ENCODE assay signal across 10 mouse cellular contexts in the genomic region with DNA sequence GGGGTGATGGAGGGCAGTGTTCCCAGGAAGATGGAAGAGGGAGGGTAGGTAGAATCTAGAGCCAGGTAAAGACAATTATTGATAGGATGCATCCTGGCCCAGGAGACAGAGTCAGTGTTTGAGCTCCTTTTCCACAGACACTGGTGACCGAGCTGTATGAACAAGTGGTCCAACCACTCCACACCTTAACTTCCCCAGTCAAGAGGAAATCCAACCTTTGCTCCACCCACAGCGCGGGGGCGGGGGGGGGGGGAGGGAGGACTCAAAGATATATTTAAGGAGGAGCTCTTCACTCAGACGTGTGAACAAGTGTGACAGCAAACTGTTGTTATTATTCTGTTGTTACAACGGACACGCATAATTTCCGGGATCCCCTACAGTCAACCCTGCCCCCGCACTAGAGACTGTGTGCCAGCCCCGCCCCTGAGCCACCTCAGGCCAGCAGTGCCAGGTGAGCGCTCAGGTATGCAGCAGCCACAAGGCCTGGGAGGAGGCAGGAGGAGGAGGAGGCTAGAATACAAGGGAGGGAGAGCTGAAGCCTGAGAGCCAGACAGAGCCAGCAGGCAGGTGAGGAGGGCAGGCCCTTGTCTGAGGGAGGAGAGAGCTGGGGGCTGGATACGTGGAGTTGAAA. TPM values are rescaled to one million over a fixed set of nuclear protein-coding genes. Genes with fewer than 3 reads are reported as not detected.
DNase-seq lines count a peak whose midpoint lies in the region; ATAC-seq and TF ChIP-seq lines count a peak whose summit lies in the region.
"Had no signal": no experiment of that assay in that cellular context is flagged by ENCODE, and none has a peak within 500 bp of the region (broad histone marks: within the 10 kb centered on the region; RNA-seq: fewer than 3 reads in every experiment).

No protein-coding gene starts in this region.

- H3K36me3 ChIP-seq in hindbrain, embryonic 12.5 days: no peaks in the 10 kb centered on the region
- H3K36me3 ChIP-seq in hindbrain, embryonic 16.5 days (ENCODE audit: control insufficient read depth, insufficient read depth, low read length): no peaks in the 10 kb centered on the region
- no peaks in the 10 kb centered on the region for H3K36me3 ChIP-seq in kidney, adult 2 months (ENCODE audit: control insufficient read depth, insufficient read depth, low read length)
- H3K36me3 ChIP-seq in midbrain, postnatal 0 days (ENCODE audit: insufficient read depth, low read length): no peaks in the 10 kb centered on the region
- H3K36me3 ChIP-seq: forebrain, embryonic 12.5 days; midbrain, embryonic 12.5 days had no signal

- no peak overlapping the region for H3K4me2 ChIP-seq in hindbrain, embryonic 12.5 days (replicated peaks)
- H3K4me2 ChIP-seq in hindbrain, embryonic 16.5 days (ENCODE audit: low read length): no peak overlapping the region
- no peak overlapping the region for H3K4me2 ChIP-seq in midbrain, postnatal 0 days (ENCODE audit: low read depth, low read length, poor library complexity, severe bottlenecking)
- H3K4me2 ChIP-seq: forebrain, embryonic 12.5 days; midbrain, embryonic 12.5 days had no signal

- peak overlapping the region; percentile 8; the same call in 1 of the 2 replicates for H3K9ac ChIP-seq in hindbrain, embryonic 12.5 days
- no peak overlapping the region for H3K9ac ChIP-seq in hindbrain, embryonic 16.5 days (ENCODE audit: low read depth, low read length)
- H3K9ac ChIP-seq in midbrain, postnatal 0 days (replicated peaks; ENCODE audit: low read length, poor library complexity, severe bottlenecking): no peak overlapping the region
- H3K9ac ChIP-seq: forebrain, embryonic 12.5 days; midbrain, embryonic 12.5 days had no signal

- no peak overlapping the region for H3K27ac ChIP-seq in hindbrain, embryonic 12.5 days
- H3K27ac ChIP-seq in hindbrain, embryonic 16.5 days (ENCODE audit: low read depth, low read length): no peak overlapping the region
- H3K27ac ChIP-seq in kidney, adult 2 months (ENCODE audit: insufficient read depth, low read depth, low read length): peak overlapping the region; percentile 81
- no peak overlapping the region for H3K27ac ChIP-seq in midbrain, postnatal 0 days (ENCODE audit: low read depth, low read length)
- H3K27ac ChIP-seq: forebrain, embryonic 12.5 days; midbrain, embryonic 12.5 days had no signal

- WGBS in hindbrain, embryonic 12.5 days: 11% methylated on average over 12 of the region's 12 CpGs
- 18% methylated on average over 10 of the region's 12 CpGs for WGBS in hindbrain, embryonic 16.5 days
- 6% methylated on average over 12 of the region's 12 CpGs for WGBS in kidney, adult 2 months
- WGBS in midbrain, postnatal 0 days: 15% methylated on average over 11 of the region's 12 CpGs

- H3K4me3 ChIP-seq in hindbrain, embryonic 12.5 days: no peak overlapping the region
- no peak overlapping the region for H3K4me3 ChIP-seq in hindbrain, embryonic 16.5 days (ENCODE audit: low read length)
- H3K4me3 ChIP-seq in kidney, adult 2 months (ENCODE audit: insufficient read depth, low read depth, low read length): peak overlapping the region; percentile 5; the same call in 1 of the 2 replicates
- no peak overlapping the region for H3K4me3 ChIP-seq in midbrain, postnatal 0 days (ENCODE audit: low read depth, low read length)
- H3K4me3 ChIP-seq: forebrain, embryonic 12.5 days; midbrain, embryonic 12.5 days had no signal

- peak; percentile 77 for DNase-seq in kidney, adult 2 months
- DNase-seq in lung, postnatal 10 days: peak; percentile 81
- peak; percentile 84 for DNase-seq in urinary bladder, postnatal 14 days (ENCODE audit: low spot score)
- no peak for DNase-seq in midbrain, postnatal 0 days (ENCODE audit: low spot score)
- no peak for DNase-seq in heart, adult 11 months
- no peak for DNase-seq in adrenal gland, postnatal 10 days

- H3K4me1 ChIP-seq in hindbrain, embryonic 12.5 days: no peaks in the 10 kb centered on the region
- no peaks in the 10 kb centered on the region for H3K4me1 ChIP-seq in hindbrain, embryonic 16.5 days (ENCODE audit: control insufficient read depth, insufficient read depth, low read depth, low read length)
- H3K4me1 ChIP-seq in kidney, adult 2 months (ENCODE audit: control insufficient read depth, insufficient read depth, low read length): peaks cover 3% of the 10 kb centered on the region; the same call in 1 of the 2 replicates
- H3K4me1 ChIP-seq in midbrain, postnatal 0 days (ENCODE audit: insufficient read depth, low read length): no peaks in the 10 kb centered on the region
- H3K4me1 ChIP-seq: forebrain, embryonic 12.5 days; midbrain, embryonic 12.5 days had no signal

- TF ChIP-seq POLR2A in kidney, adult 2 months (IDR thresholded peaks at IDR 0.05; ENCODE audit: low read depth, low read length): peak; percentile 37

- H3K27me3 ChIP-seq in hindbrain, embryonic 12.5 days: peaks cover 8% of the 10 kb centered on the region; the same call in 1 of the 2 replicates
- H3K27me3 ChIP-seq in hindbrain, embryonic 16.5 days (replicated peaks; ENCODE audit: control insufficient read depth, insufficient read depth, low read length): no peaks in the 10 kb centered on the region; the same call in 1 of the 2 replicates
- H3K27me3 ChIP-seq in kidney, adult 2 months (replicated peaks; ENCODE audit: control insufficient read depth, insufficient read depth, low read length): no peaks in the 10 kb centered on the region
- H3K27me3 ChIP-seq in midbrain, postnatal 0 days (ENCODE audit: insufficient read depth, low read length): no peaks in the 10 kb centered on the region

- 0 out of 2 replicates have a peak, but pooled peaks cover 3% of the 10 kb centered on the region for H3K9me3 ChIP-seq in hindbrain, embryonic 12.5 days (replicated peaks)
- H3K9me3 ChIP-seq in hindbrain, embryonic 16.5 days (ENCODE audit: control insufficient read depth, low read length): no peaks in the 10 kb centered on the region
- H3K9me3 ChIP-seq in midbrain, postnatal 0 days (ENCODE audit: low read length): no peaks in the 10 kb centered on the region
- H3K9me3 ChIP-seq: forebrain, embryonic 12.5 days; midbrain, embryonic 12.5 days had no signal

- no peak for TF ChIP-seq CTCF in kidney, adult 2 months (conservative IDR thresholded peaks at IDR 0.05; ENCODE audit: insufficient read depth, insufficient read length, low read depth, low read length)
- TF ChIP-seq CTCF in midbrain, postnatal 0 days (IDR thresholded peaks at IDR 0.05): no peak

- ATAC-seq in hindbrain, embryonic 12.5 days (ENCODE audit: low FRiP score): no peak
- ATAC-seq in hindbrain, embryonic 16.5 days: no peak
- no peak for ATAC-seq in midbrain, postnatal 0 days (ENCODE audit: low FRiP score)

RNA-seq across cellular contexts. Expression of gene Eps8l1, which starts 3.8 kb away (rescaled TPM):
- polyA plus RNA-seq in hindbrain, embryonic 12.5 days (2016; fragmentation: Nextera tagmentation; extraction: Ambion mirVana): 7.1 and 8.6 TPM in 2 replicates
- 16.3 and 16.5 TPM in 2 replicates for polyA plus RNA-seq in hindbrain, embryonic 16.5 days (2015; fragmentation: Nextera tagmentation; extraction: Ambion mirVana)
- 10.6 and 12.7 TPM in 2 replicates for polyA plus RNA-seq in kidney, adult 2 months (2012; rRNA removed)
- 3.9 and 13.3 TPM in 2 replicates for total RNA-seq in midbrain, postnatal 0 days (2014; rRNA removed)
- 5.2 and 7.4 TPM in 2 replicates for polyA plus RNA-seq in midbrain, postnatal 0 days (2015; fragmentation: Nextera tagmentation; extraction: Ambion mirVana)
- 1 to 10 TPM; 2.1 to 7.1 TPM for total RNA-seq in adrenal gland, postnatal 10 days (2021)

RNA-seq across cellular contexts. Expression of gene Rdh13, which starts 18.9 kb away (rescaled TPM):
- polyA plus RNA-seq in hindbrain, embryonic 12.5 days (2016; fragmentation: Nextera tagmentation; extraction: Ambion mirVana): 29.2 and 30.1 TPM in 2 replicates
- polyA plus RNA-seq in hindbrain, embryonic 16.5 days (2015; fragmentation: Nextera tagmentation; extraction: Ambion mirVana): 43.3 and 43.5 TPM in 2 replicates
- 21.0 and 23.8 TPM in 2 replicates for polyA plus RNA-seq in kidney, adult 2 months (2012; rRNA removed)
- 61.3 and 75.9 TPM in 2 replicates for total RNA-seq in midbrain, postnatal 0 days (2014; rRNA removed)
- 45.3 and 45.4 TPM in 2 replicates for polyA plus RNA-seq in midbrain, postnatal 0 days (2015; fragmentation: Nextera tagmentation; extraction: Ambion mirVana)
- 10 to 100 TPM; 30.9 to 38.2 TPM for total RNA-seq in adrenal gland, postnatal 10 days (2021)

RNA-seq across cellular contexts. Expression of gene Ppp1r12c, which starts 37.2 kb away (rescaled TPM):
- 65.8 and 72.0 TPM in 2 replicates for polyA plus RNA-seq in hindbrain, embryonic 12.5 days (2016; fragmentation: Nextera tagmentation; extraction: Ambion mirVana)
- 18.3 and 38.5 TPM in 2 replicates for polyA plus RNA-seq in hindbrain, embryonic 16.5 days (2015; fragmentation: Nextera tagmentation; extraction: Ambion mirVana)
- 31.0 and 33.0 TPM in 2 replicates for polyA plus RNA-seq in kidney, adult 2 months (2012; rRNA removed)
- total RNA-seq in midbrain, postnatal 0 days (2014; rRNA removed): 75.5 and 114 TPM in 2 replicates
- polyA plus RNA-seq in midbrain, postnatal 0 days (2015; fragmentation: Nextera tagmentation; extraction: Ambion mirVana): 34.6 and 35.0 TPM in 2 replicates
- 10 to 100 TPM; 74.0 to 84.4 TPM for total RNA-seq in adrenal gland, postnatal 10 days (2021)

RNA-seq across cellular contexts. Expression of gene Tnnt1, which starts 51.9 kb away (rescaled TPM):
- 19.2 and 72.4 TPM in 2 replicates for polyA plus RNA-seq in hindbrain, embryonic 12.5 days (2016; fragmentation: Nextera tagmentation; extraction: Ambion mirVana)
- polyA plus RNA-seq in hindbrain, embryonic 16.5 days (2015; fragmentation: Nextera tagmentation; extraction: Ambion mirVana): 3.7 and 15.9 TPM in 2 replicates
- 0.39 and 3.9 TPM in 2 replicates for polyA plus RNA-seq in kidney, adult 2 months (2012; rRNA removed)
- 2.9 and 4.2 TPM in 2 replicates for total RNA-seq in midbrain, postnatal 0 days (2014; rRNA removed)
- 3.3 and 4.1 TPM in 2 replicates for polyA plus RNA-seq in midbrain, postnatal 0 days (2015; fragmentation: Nextera tagmentation; extraction: Ambion mirVana)
- total RNA-seq in adrenal gland, postnatal 10 days (2021): 10 to 100 TPM; 17.3 to 93.6 TPM

RNA-seq across cellular contexts. Expression of gene Tnni3, which starts 59.7 kb away (rescaled TPM):
- polyA plus RNA-seq in hindbrain, embryonic 12.5 days (2016; fragmentation: Nextera tagmentation; extraction: Ambion mirVana): 2.2 and 3.1 TPM in 2 replicates
- 1.7 and 2.0 TPM in 2 replicates for polyA plus RNA-seq in hindbrain, embryonic 16.5 days (2015; fragmentation: Nextera tagmentation; extraction: Ambion mirVana)
- polyA plus RNA-seq in kidney, adult 2 months (2012; rRNA removed): 2.1 and 2.6 TPM in 2 replicates
- total RNA-seq in midbrain, postnatal 0 days (2014; rRNA removed): 4.1 TPM in 1 of 2 replicates, not detected in the other
- 1.4 and 1.7 TPM in 2 replicates for polyA plus RNA-seq in midbrain, postnatal 0 days (2015; fragmentation: Nextera tagmentation; extraction: Ambion mirVana)
- total RNA-seq in adrenal gland, postnatal 10 days (2021): 1 to 10 TPM in 1 of 2 experiments, under 1 TPM in 1; 0.78 to 1.3 TPM

Comparison
In these comparisons a context has a peak if more than half of its experiments do, and no peak if none do; other contexts are left out.
1. DNase-seq: peak in kidney, adult 2 months (single experiment), lung, postnatal 10 days (single experiment) and urinary bladder, postnatal 14 days (single experiment); none in midbrain, postnatal 0 days (single experiment), heart, adult 11 months (single experiment) and adrenal gland, postnatal 10 days (single experiment).